Mouse (Mus musculus) granulocyte monocyte progenitor cell, adult 5-6 weeks (primary cell): ENCODE measurements at regions not wholly inside any gene's neighbourhood (a gene's known extent, or its start where the extent isn't known, plus 50 kb on each side); places are given as distances from the start of the nearest gene placed in this dataset.
A peak's percentile ranks its signal among the peaks of the same experiment; 100 is the strongest.

Experiments used
- ATAC-seq: replicated peaks from 2 replicates; pipeline ENCODE4 v1.8.0; 2016; ENCODE audit warnings: mild to moderate bottlenecking, moderate TSS enrichment, inconsistent platforms; ENCODE audit not compliant: poor library complexity, severe bottlenecking

- ATAC-seq = no peak
Measured at GRCm38 (mm10) chr4:47713387-47713786, 238.9 kb downstream of the Sec61b start.

- ATAC-seq = no peak
Measured at GRCm38 (mm10) chr4:47724331-47725004, 250.0 kb downstream of the Sec61b start.

- no peak for ATAC-seq
Measured at GRCm38 (mm10) chr4:47725005-47725340, 250.5 kb downstream of the Sec61b start.

GRCm38 (mm10) chr4:47746498-47747190 is 272.2 kb downstream of the Sec61b start:
- ATAC-seq = 0 out of 2 replicates have a peak, but pooled peaks have one; percentile 22

GRCm38 (mm10) chr4:47772230-47772920 is 272.6 kb upstream of the Nr4a3 start:
- ATAC-seq = no peak

GRCm38 (mm10) chr4:47774664-47775063 is 270.3 kb upstream of the Nr4a3 start:
- no peak for ATAC-seq

- ATAC-seq = no peak
Measured at GRCm38 (mm10) chr4:47781039-47781438, 263.9 kb upstream of the Nr4a3 start.

- no peak for ATAC-seq
Measured at GRCm38 (mm10) chr4:47796977-47797376, 248.0 kb upstream of the Nr4a3 start.

- no peak; the same call in 1 of the 2 replicates for ATAC-seq
Measured at GRCm38 (mm10) chr4:47799165-47799564, 245.8 kb upstream of the Nr4a3 start.

- no peak for ATAC-seq
Measured at GRCm38 (mm10) chr4:47803111-47803510, 241.8 kb upstream of the Nr4a3 start.

GRCm38 (mm10) chr4:47807877-47808276 is 237.1 kb upstream of the Nr4a3 start:
- no peak for ATAC-seq

GRCm38 (mm10) chr4:47814030-47814429 is 230.9 kb upstream of the Nr4a3 start:
- ATAC-seq = no peak

GRCm38 (mm10) chr4:47818371-47819159 is 226.4 kb upstream of the Nr4a3 start:
- no peak for ATAC-seq

GRCm38 (mm10) chr4:47820562-47820961 is 224.4 kb upstream of the Nr4a3 start:
- ATAC-seq = no peak

GRCm38 (mm10) chr4:47823299-47823698 is 221.7 kb upstream of the Nr4a3 start:
- ATAC-seq = peak; percentile 44

GRCm38 (mm10) chr4:47824083-47824482 is 220.9 kb upstream of the Nr4a3 start:
- no peak for ATAC-seq

GRCm38 (mm10) chr4:47832905-47833304 is 212.0 kb upstream of the Nr4a3 start:
- peak; percentile 82 for ATAC-seq

GRCm38 (mm10) chr4:47838411-47838810 is 206.5 kb upstream of the Nr4a3 start:
- ATAC-seq = peak; percentile 69

GRCm38 (mm10) chr4:47842128-47842656 is 202.8 kb upstream of the Nr4a3 start:
- peak; percentile 52 for ATAC-seq

- ATAC-seq = no peak
Measured at GRCm38 (mm10) chr4:47845239-47845638, 199.7 kb upstream of the Nr4a3 start.
